Mouse (Mus musculus): ENCODE measurements around the gene Rab20. TPM values are rescaled to one million over a fixed set of nuclear protein-coding genes. Genes with fewer than 3 reads are reported as not detected.

Rab20 gene
- polyA plus RNA-seq, 1 experiment from 2014 or later, result 0.93 TPM

DNA sequence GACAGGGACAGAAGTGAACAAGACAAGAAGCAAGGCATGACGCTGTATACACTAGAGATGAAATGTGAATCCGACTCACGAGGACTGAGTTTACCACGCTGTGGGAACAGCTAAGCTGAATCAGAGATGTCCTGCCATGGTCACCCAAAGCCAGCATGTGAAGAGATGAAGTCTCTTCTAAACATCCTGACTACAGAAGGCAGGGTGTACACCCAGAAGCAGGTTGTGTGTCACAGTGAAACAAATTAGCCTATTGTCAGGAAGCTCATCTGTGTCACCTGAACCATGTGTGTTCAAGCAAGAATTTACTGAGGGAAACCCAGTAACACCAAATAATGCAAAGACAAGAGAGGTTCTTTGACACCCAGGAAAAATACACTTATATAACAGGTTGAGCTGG, 12.9 kb downstream of the Rab20 start:
- ATAC-seq (ENCODE audit: insufficient number of reproducible peaks, insufficient read depth, low FRiP score, low TSS enrichment, low read depth), result no peak
- Histone ChIP-seq H3K4me3 (replicated peaks) (no peak overlapping the region), H3K27ac (no peak overlapping the region), H3K9me3 (no peaks in the 10 kb centered on the region; the same call in 1 of the 2 replicates), H3K4me1 (replicated peaks) (no peaks in the 10 kb centered on the region), H3K27me3 (no peaks in the 10 kb centered on the region; the same call in 1 of the 2 replicates), H3K4me2 (no peak overlapping the region), H3K9ac (replicated peaks) (no peak overlapping the region), H3K36me3 (no peaks in the 10 kb centered on the region)
- 88% methylated on average over 4 of the region's 4 CpGs for WGBS

DNA sequence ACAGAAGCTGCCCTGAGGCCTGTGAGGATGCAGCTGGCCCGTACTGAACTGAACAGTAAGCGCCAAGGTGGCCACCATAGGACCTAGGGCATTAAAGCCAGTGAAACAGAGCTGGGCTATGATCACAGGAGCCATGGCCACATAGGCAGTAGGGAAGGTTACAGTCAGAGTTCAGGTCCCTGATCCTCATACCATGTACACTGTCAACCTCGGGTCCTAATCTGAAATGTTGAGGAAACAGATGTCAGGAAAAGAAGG, 13.9 kb downstream of the Rab20 start:
- Histone ChIP-seq H3K27me3 (no peaks in the 10 kb centered on the region), H3K4me2 (no peak overlapping the region), H3K4me1 (replicated peaks) (no peaks in the 10 kb centered on the region; the same call in 1 of the 2 replicates), H3K9ac (replicated peaks) (no peak overlapping the region), H3K4me3 (replicated peaks) (no peak overlapping the region), H3K9me3 (no peaks in the 10 kb centered on the region; the same call in 1 of the 2 replicates), H3K36me3 (no peaks in the 10 kb centered on the region), H3K27ac (no peak overlapping the region)
- ATAC-seq (ENCODE audit: insufficient number of reproducible peaks, insufficient read depth, low FRiP score, low TSS enrichment, low read depth), result no peak
- WGBS, result 80% methylated on average over 3 of the region's 3 CpGs

DNA sequence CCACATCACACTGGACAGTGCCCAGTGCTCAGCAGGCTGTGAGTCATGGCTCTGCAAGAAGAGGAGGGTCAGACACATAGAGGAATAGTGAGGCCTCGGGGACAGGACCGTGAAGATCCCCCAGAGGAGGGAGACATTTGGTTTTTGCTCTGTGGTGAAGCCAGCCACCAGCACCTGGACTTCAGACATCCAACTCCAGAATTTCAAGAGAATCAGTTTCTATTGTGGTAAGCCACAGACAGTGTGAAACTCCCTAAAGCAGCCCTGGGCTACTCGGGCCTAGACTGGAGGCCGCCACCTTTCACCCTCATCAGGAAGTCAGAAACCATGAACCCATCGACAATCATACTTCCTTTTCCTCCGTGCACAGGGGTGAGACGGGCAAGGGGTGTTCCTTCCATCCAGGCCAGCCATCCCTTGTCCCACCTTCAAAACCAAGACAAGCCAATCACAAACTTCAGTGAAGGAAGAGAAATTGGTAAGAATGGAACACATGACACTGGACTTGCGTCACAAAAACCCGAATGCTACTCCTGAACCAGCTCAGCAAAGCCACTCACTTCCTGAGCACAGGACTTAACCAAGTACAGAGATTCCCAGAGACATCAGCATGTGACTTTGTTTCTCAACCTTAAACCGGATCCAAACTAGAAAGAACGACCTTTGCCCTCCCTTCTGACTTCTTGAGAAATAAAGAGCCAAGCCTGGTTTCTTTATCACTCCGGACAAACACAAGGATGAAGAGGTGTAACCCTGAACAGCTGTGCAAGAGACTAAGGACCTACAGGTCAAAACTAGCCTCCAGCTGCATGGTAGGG, 14.4 kb downstream of the Rab20 start:
- Histone ChIP-seq H3K27ac (no peak overlapping the region), H3K4me1 (replicated peaks) (peaks cover 3% of the 10 kb centered on the region), H3K36me3 (no peaks in the 10 kb centered on the region), H3K9ac (replicated peaks) (no peak overlapping the region), H3K27me3 (no peaks in the 10 kb centered on the region), H3K9me3 (no peaks in the 10 kb centered on the region; the same call in 1 of the 2 replicates), H3K4me2 (no peak overlapping the region), H3K4me3 (replicated peaks) (no peak overlapping the region)
- WGBS, result 81% methylated on average over 12 of the region's 12 CpGs
- no peak for ATAC-seq (ENCODE audit: insufficient number of reproducible peaks, insufficient read depth, low FRiP score, low TSS enrichment, low read depth)

DNA sequence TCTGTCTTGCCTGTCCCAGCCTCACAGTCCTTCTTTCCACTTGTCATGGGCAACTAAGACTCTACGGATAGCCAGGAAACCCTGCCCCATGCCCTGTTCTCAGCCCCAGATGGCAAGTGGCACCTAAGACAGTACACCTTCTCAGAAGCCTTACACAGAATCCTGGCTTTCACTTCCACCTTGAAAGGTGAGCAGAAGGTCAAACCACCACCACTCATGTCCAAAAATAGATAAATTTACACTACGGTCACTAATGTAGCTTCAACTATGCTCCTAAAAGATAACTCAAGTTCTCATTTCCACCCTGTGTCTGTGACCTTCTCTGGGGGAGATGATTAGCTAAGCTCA, 15.0 kb downstream of the Rab20 start:
- 93% methylated on average over 2 of the region's 2 CpGs for WGBS
- Histone ChIP-seq H3K27me3 (no peaks in the 10 kb centered on the region), H3K4me2 (no peak overlapping the region), H3K36me3 (no peaks in the 10 kb centered on the region), H3K4me1 (replicated peaks) (peaks cover 9% of the 10 kb centered on the region), H3K4me3 (replicated peaks) (no peak overlapping the region), H3K27ac (no peak overlapping the region), H3K9ac (replicated peaks) (no peak overlapping the region), H3K9me3 (no peaks in the 10 kb centered on the region; the same call in 1 of the 2 replicates)
- no peak for ATAC-seq (ENCODE audit: insufficient number of reproducible peaks, insufficient read depth, low FRiP score, low TSS enrichment, low read depth)

DNA sequence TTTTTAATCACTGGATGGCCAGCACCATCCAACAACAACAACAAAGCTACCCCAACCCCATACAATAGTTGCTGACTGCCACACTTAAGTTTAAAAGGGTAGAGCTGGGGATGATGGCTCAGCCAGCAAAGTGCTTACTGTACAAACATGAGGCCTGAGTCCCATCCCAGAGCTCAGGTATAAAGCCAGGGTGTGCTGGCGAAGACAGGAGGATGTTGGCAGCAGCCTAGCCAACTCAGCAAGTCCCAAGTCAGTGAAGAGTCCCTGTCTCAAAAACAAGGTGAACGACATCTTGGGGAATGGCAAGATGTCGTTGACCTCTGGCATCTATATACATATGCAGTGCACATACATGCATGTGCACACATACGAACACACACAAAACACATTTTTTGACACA, 15.9 kb downstream of the Rab20 start:
- H3K4me3 ChIP-seq (replicated peaks), result no peak overlapping the region
- no peaks in the 10 kb centered on the region; the same call in 1 of the 2 replicates for H3K9me3 ChIP-seq
- no peak for ATAC-seq (ENCODE audit: insufficient number of reproducible peaks, insufficient read depth, low FRiP score, low TSS enrichment, low read depth)
- H3K27me3 ChIP-seq, result no peaks in the 10 kb centered on the region
- peaks cover 17% of the 10 kb centered on the region for H3K4me1 ChIP-seq (replicated peaks)
- no peaks in the 10 kb centered on the region for H3K36me3 ChIP-seq
- H3K9ac ChIP-seq (replicated peaks), result no peak overlapping the region
- no peak overlapping the region for H3K27ac ChIP-seq
- whole genome bisulfite sequencing, result 89% methylated on average over 4 of the region's 4 CpGs
- H3K4me2 ChIP-seq, result no peak overlapping the region

DNA sequence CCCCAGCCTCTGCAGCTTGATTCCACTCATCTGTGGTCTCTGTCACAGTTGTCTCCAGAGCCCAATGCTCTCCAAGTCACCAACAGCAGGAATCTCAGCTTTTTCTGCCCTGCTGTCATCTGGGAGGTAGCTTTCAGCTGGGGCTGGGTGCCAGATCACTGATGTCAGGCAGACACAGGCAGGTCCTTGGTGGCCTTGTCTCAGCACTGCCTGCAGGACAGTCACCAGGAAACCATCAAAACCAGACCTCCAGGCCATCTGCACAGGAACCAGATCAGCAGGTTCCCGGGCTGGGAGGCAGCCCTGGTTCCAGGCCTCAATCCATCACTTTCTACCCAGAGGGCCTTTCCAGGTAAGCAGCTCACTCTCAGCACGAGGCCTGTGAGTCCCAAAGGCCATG, 16.7 kb downstream of the Rab20 start:
- Histone ChIP-seq H3K4me3 (replicated peaks) (no peak overlapping the region), H3K27ac (no peak overlapping the region), H3K9me3 (no peaks in the 10 kb centered on the region), H3K4me1 (replicated peaks) (peaks cover 17% of the 10 kb centered on the region), H3K9ac (replicated peaks) (no peak overlapping the region), H3K27me3 (no peaks in the 10 kb centered on the region), H3K36me3 (no peaks in the 10 kb centered on the region), H3K4me2 (no peak overlapping the region)
- ATAC-seq (ENCODE audit: insufficient number of reproducible peaks, insufficient read depth, low FRiP score, low TSS enrichment, low read depth), result no peak
- 35% methylated on average over 2 of the region's 2 CpGs for WGBS

DNA sequence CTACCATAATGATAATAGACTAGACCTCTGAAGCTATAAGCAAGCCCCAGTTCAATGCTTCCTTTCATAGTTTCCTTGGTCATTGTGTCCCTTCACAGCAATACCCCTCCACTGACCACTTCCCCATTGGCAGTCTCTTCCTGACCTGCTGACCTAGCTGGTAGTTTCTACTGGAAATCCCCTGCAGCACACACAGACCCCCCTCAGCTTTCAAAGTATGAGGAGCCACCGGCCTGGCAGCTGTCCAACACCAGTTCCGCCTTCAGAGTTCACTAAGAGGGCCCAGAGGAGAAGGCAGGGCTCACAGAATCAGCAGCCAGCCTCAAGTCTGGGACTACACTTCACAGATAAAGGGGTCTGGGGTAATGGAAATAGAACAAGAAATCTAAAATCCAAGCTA, 17.6 kb downstream of the Rab20 start:
- Histone ChIP-seq H3K4me2 (no peak overlapping the region), H3K9ac (replicated peaks) (no peak overlapping the region), H3K27me3 (no peaks in the 10 kb centered on the region), H3K9me3 (no peaks in the 10 kb centered on the region), H3K27ac (no peak overlapping the region), H3K4me1 (replicated peaks) (peaks cover 17% of the 10 kb centered on the region), H3K4me3 (replicated peaks) (no peak overlapping the region), H3K36me3 (no peaks in the 10 kb centered on the region)
- 39% methylated on average over 2 of the region's 2 CpGs for WGBS
- ATAC-seq (ENCODE audit: insufficient number of reproducible peaks, insufficient read depth, low FRiP score, low TSS enrichment, low read depth), result no peak

DNA sequence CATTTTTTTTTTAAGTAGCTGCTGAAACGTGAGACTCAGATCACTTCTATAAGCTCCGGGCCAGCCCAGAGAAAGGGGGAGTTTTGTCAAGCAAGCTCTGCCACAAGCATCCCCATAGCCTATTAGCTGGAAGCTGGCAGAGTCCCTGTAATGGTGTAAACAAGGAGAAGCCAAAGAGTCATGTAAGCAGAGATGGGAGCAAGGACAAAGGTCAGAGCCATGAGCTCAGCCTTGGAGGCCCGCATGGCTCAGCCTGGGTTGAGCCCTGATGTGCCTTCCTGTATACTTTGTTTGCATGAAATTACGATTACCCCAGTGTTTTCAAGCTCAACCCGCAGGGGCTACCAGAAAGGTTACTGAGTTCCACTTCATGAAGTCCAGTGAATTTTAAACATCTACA, 19.5 kb downstream of the Rab20 start:
- Histone ChIP-seq H3K27me3 (no peaks in the 10 kb centered on the region), H3K4me2 (no peak overlapping the region), H3K36me3 (no peaks in the 10 kb centered on the region), H3K9me3 (no peaks in the 10 kb centered on the region), H3K4me1 (replicated peaks) (peaks cover 23% of the 10 kb centered on the region), H3K27ac (0 out of 2 replicates have a peak overlapping the region, but pooled peaks have one; percentile 18), H3K4me3 (replicated peaks) (no peak overlapping the region), H3K9ac (replicated peaks) (no peak overlapping the region)
- WGBS, result 38% methylated on average over 5 of the region's 5 CpGs
- ATAC-seq (ENCODE audit: insufficient number of reproducible peaks, insufficient read depth, low FRiP score, low TSS enrichment, low read depth), result no peak

DNA sequence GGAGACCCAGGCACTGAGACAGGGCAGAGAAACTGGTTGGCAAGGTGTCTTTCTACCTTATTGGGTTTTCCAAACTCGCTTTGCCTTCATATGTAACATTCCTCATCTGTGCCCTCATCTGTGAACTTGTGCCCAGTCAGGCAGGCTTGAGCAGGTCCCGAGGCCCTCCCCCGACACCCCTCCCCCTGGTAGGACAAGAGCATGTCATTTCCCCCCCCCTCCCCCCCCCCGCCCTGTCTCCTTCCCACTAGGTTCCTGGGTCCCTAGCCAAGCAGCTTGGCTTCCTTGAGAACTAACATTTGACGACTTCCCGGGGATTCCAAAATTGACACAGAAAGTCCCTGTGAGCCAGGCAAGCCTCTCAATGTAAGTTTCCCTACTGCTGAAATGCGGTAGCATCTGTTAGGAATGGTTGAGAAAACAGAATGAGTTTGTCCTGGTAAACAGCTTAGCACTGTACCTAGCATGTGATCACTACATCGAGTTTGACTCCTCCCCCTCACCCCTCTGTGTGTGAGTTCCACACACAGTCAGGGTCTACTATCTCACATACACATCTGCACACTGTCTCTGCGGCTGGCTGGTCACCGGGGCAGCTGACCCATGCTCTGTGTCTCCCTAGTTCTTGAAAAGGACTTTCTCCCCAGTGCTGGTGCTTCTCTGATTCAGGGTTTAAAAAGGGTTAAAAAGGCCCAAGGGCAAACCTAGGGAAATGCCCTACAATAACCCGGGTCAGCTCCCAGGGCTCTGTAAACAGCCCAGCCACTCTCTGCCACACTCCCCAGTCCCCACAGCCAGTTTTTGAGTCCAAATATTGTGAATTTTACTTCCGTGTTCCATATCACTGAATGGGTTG, 20.3 kb downstream of the Rab20 start:
- H3K4me3 ChIP-seq (replicated peaks), result no peak overlapping the region
- H3K4me2 ChIP-seq, result no peak overlapping the region
- H3K4me1 ChIP-seq (replicated peaks), result peaks cover 30% of the 10 kb centered on the region
- H3K27ac ChIP-seq, result peak overlapping the region; percentile 18; the same call in 1 of the 2 replicates
- no peaks in the 10 kb centered on the region for H3K27me3 ChIP-seq
- ATAC-seq (ENCODE audit: insufficient number of reproducible peaks, insufficient read depth, low FRiP score, low TSS enrichment, low read depth), result no peak
- H3K9me3 ChIP-seq, result no peaks in the 10 kb centered on the region
- H3K36me3 ChIP-seq, result no peaks in the 10 kb centered on the region
- WGBS, result 44% methylated on average over 12 of the region's 12 CpGs
- no peak overlapping the region for H3K9ac ChIP-seq (replicated peaks)

DNA sequence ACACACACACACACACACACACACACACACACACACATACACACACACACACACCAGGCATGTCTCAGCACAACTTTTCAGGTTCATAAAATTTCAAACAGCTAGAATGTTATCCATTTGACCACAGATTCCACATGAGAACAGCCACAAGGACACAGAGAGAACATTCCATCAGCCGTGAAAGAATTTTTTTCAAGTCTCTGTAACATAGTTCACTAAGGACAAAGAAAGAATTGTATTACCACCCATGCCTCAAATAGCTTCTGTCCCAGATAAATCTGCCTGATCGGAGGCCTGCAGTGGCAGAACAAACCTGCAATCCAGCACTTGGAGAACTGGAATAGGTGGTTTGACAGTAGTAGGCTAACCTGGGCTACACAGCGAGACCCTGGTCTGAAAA, 21.2 kb downstream of the Rab20 start:
- peaks cover 39% of the 10 kb centered on the region for H3K4me1 ChIP-seq (replicated peaks)

DNA sequence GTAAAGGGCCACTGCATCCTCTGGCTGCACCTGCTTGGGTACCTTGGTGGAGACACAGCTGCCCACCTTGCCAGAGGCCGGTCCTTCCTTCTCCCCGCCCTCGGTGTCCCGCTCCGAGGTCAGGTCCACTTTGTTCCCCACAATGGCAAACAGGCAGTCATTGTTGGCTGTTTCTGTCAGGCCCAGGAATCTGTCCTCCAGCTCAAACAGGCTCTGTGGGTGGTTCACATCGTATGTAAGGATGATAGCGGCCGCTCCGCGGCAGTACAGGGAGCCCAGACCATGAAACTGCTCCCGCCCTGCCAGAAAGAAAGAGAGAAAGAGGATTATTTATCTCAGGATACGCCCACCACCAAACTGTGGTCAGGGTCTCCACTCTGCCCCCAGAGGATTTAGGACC, 24.3 kb downstream of the Rab20 start:
- H3K27ac ChIP-seq, result no peak overlapping the region
- no peak overlapping the region for H3K4me3 ChIP-seq (replicated peaks)
- H3K27me3 ChIP-seq, result 0 out of 2 replicates have a peak, but pooled peaks cover 2% of the 10 kb centered on the region
- peaks cover 42% of the 10 kb centered on the region for H3K4me1 ChIP-seq (replicated peaks)
- 79% methylated on average over 12 of the region's 12 CpGs for WGBS
- H3K9me3 ChIP-seq, result no peaks in the 10 kb centered on the region
- H3K36me3 ChIP-seq, result no peaks in the 10 kb centered on the region
- no peak for ATAC-seq (ENCODE audit: insufficient number of reproducible peaks, insufficient read depth, low FRiP score, low TSS enrichment, low read depth)
- H3K9ac ChIP-seq (replicated peaks), result no peak overlapping the region
- H3K4me2 ChIP-seq, result no peak overlapping the region

More for the DNA sequence above, 21.2 kb downstream of the Rab20 start:
- Histone ChIP-seq H3K36me3 (no peaks in the 10 kb centered on the region), H3K27ac (no peak overlapping the region), H3K9me3 (no peaks in the 10 kb centered on the region), H3K4me2 (no peak overlapping the region), H3K9ac (replicated peaks) (no peak overlapping the region), H3K27me3 (0 out of 2 replicates have a peak, but pooled peaks cover under 1% of the 10 kb centered on the region), H3K4me3 (replicated peaks) (no peak overlapping the region)
- ATAC-seq (ENCODE audit: insufficient number of reproducible peaks, insufficient read depth, low FRiP score, low TSS enrichment, low read depth), result no peak
- WGBS, result 72% methylated on average over 3 of the region's 3 CpGs

All from limb, embryonic 12.5 days (tissue).